Mouse (Mus musculus) lung, adult 2 months (tissue): ENCODE measurements around the gene Ppp1r9a.

ENCODE experiments used
- CTCF ChIP-seq: fragments of 200-500 bp; IDR thresholded peaks from 2 replicates; pipeline ENCODE4 v1.5.1; 2011; ENCODE audit warnings: mild to moderate bottlenecking, low read length, control low read depth; ENCODE audit not compliant: insufficient read depth
- POLR2A ChIP-seq: fragments of 200-500 bp; IDR thresholded peaks from 2 replicates; pipeline ENCODE4 v1.6.1; 2011; ENCODE audit warnings: low read depth, mild to moderate bottlenecking, control low read depth, low read length, borderline replicate concordance; ENCODE audit errors: extremely low read depth

GRCm38 (mm10) chr6:5199376-5199905 is 296.7 kb downstream of the Ppp1r9a start:
- TF ChIP-seq CTCF = no peak
- no peak for TF ChIP-seq POLR2A
